Mouse (Mus musculus) MEL (cell line): ENCODE data around the gene Rassf6. TPM values are rescaled to one million over a fixed set of nuclear protein-coding genes. Genes with fewer than 3 reads are reported as not detected.

Source experiments
- DNase-seq: peaks from one replicate; pipeline ENCODE4 v3.0.0; 2011; ENCODE audit warnings: low read depth, low spot score
- H3K27ac ChIP-seq: 2 replicates; pipeline ENCODE4 v1.5.1; 2012; ENCODE audit warnings: low read depth, mild to moderate bottlenecking, control low read depth, low read length, moderate library complexity; ENCODE audit not compliant: control insufficient read depth
- H3K27me3 ChIP-seq, 2 experiments: fragments of 150-350 bp in 1 of 2; sonication (generic) in 1 of 2; 2 replicates each; pipeline ENCODE4 v1.6.1; 2012; ENCODE audit warnings: low read length in 2 of 2, mild to moderate bottlenecking in 2 of 2, improper control_type of control experiment in 1 of 2, moderate library complexity in 1 of 2; ENCODE audit not compliant: insufficient read depth in 2 of 2, control insufficient read depth in 1 of 2
- H3K36me3 ChIP-seq, 2 experiments: 2 replicates each; pipeline ENCODE4 v1.6.1; 2012 to 2014; ENCODE audit warnings: low read length in 2 of 2, improper control_type of control experiment in 1 of 2, inconsistent platforms in 1 of 2, mild to moderate bottlenecking in 1 of 2; ENCODE audit not compliant: insufficient read depth in 2 of 2, control insufficient read depth in 1 of 2
- H3K4me1 ChIP-seq, 2 experiments: fragments of 150-350 bp in 1 of 2; sonication (generic) in 1 of 2; 2 replicates each; pipeline ENCODE4 v1.6.1; 2012; ENCODE audit warnings: low read length in 2 of 2, improper control_type of control experiment in 1 of 2, mild to moderate bottlenecking in 1 of 2; ENCODE audit not compliant: insufficient read depth in 2 of 2, control insufficient read depth in 1 of 2
- H3K4me3 ChIP-seq, 2 experiments: fragments of 150-350 bp in 1 of 2; sonication (generic) in 1 of 2; 2 replicates each; pipeline ENCODE4 v1.5.1; 2012; ENCODE audit warnings: low read depth in 2 of 2, low read length in 2 of 2, mild to moderate bottlenecking in 2 of 2, moderate library complexity in 2 of 2, control low read depth in 1 of 2, improper control_type of control experiment in 1 of 2; ENCODE audit not compliant: control insufficient read depth in 1 of 2, insufficient read depth in 1 of 2
- H3K79me2 ChIP-seq: 2 replicates; pipeline ENCODE4 v1.6.1; 2012; ENCODE audit warnings: mild to moderate bottlenecking, low read length, moderate library complexity; ENCODE audit not compliant: control insufficient read depth, poor library complexity, insufficient read depth
- H3K9ac ChIP-seq: 2 replicates; pipeline ENCODE4 v1.6.1; 2012; ENCODE audit warnings: low read depth, mild to moderate bottlenecking, control low read depth, low read length, moderate library complexity; ENCODE audit not compliant: control insufficient read depth, poor library complexity, severe bottlenecking
- H3K9me3 ChIP-seq: fragments of 150-350 bp; sonication (generic); replicated peaks from 2 replicates; pipeline ENCODE4 v1.6.1; 2012; ENCODE audit warnings: mild to moderate bottlenecking, low read length, improper control_type of control experiment, moderate library complexity; ENCODE audit not compliant: insufficient read depth
- CHD2 ChIP-seq: IDR thresholded peaks from 2 replicates; pipeline ENCODE4 v1.6.1; 2011; ENCODE audit warnings: low read length, improper control_type of control experiment
- CTCF ChIP-seq, 3 experiments: IDR thresholded peaks in 2 of 3; conservative IDR thresholded peaks in 1 of 3; 2 replicates each; pipeline ENCODE4 v1.5.1; 2011 to 2012; ENCODE audit warnings: low read length in 3 of 3, low read depth in 2 of 3, mild to moderate bottlenecking in 2 of 3, improper control_type of control experiment in 1 of 3, inconsistent platforms in 1 of 3, mixed read lengths in 1 of 3, moderate library complexity in 1 of 3; ENCODE audit not compliant: control insufficient read depth in 1 of 3, insufficient read depth in 1 of 3, poor library complexity in 1 of 3, severe bottlenecking in 1 of 3
- ELF1 ChIP-seq: IDR thresholded peaks from 2 replicates; pipeline ENCODE4 v1.6.1; 2014; ENCODE audit warnings: low read depth, mild to moderate bottlenecking, inconsistent platforms, low read length, improper control_type of control experiment, moderate library complexity
- EP300 ChIP-seq, 2 experiments: IDR thresholded peaks; 2 replicates each; pipeline ENCODE4 v1.6.1; 2011; ENCODE audit warnings: improper control_type of control experiment in 2 of 2, low read length in 2 of 2, low read depth in 1 of 2, mild to moderate bottlenecking in 1 of 2
- MAFK ChIP-seq: IDR thresholded peaks from 2 replicates; pipeline ENCODE4 v1.6.1; 2011; ENCODE audit warnings: low read depth, mild to moderate bottlenecking, low read length, improper control_type of control experiment, borderline replicate concordance
- MYC ChIP-seq: IDR thresholded peaks from 2 replicates; pipeline ENCODE4 v1.6.1; 2011; ENCODE audit warnings: low read depth, mild to moderate bottlenecking, low read length, improper control_type of control experiment, moderate library complexity
- POLR2A ChIP-seq, 2 experiments: IDR thresholded peaks; 2 replicates each; pipeline ENCODE4 v1.6.1; 2011 to 2012; ENCODE audit warnings: low read length in 2 of 2, mild to moderate bottlenecking in 2 of 2, control low read depth in 1 of 2, improper control_type of control experiment in 1 of 2, low read depth in 1 of 2, moderate library complexity in 1 of 2; ENCODE audit not compliant: control insufficient read depth in 1 of 2, insufficient read depth in 1 of 2, poor library complexity in 1 of 2
- POLR2AphosphoS2 ChIP-seq: IDR thresholded peaks from 2 replicates; pipeline ENCODE4 v1.6.1; 2011; ENCODE audit warnings: low read length, improper control_type of control experiment
- RAD21 ChIP-seq: IDR thresholded peaks from 2 replicates; pipeline ENCODE4 v1.6.1; 2011; ENCODE audit warnings: mild to moderate bottlenecking, low read depth, low read length, improper control_type of control experiment
- SMC3 ChIP-seq: IDR thresholded peaks from 2 replicates; pipeline ENCODE4 v1.6.1; 2011; ENCODE audit warnings: low read depth, low read length, improper control_type of control experiment
- TAL1 ChIP-seq: IDR thresholded peaks from 2 replicates; pipeline ENCODE4 v1.6.1; 2012; ENCODE audit warnings: mild to moderate bottlenecking, inconsistent platforms, low read length, moderate library complexity, mixed read lengths
- TBP ChIP-seq: IDR thresholded peaks from 2 replicates; pipeline ENCODE4 v1.8.0; 2011; ENCODE audit warnings: low read depth, low read length, improper control_type of control experiment
- UBTF ChIP-seq: IDR thresholded peaks from 2 replicates; pipeline ENCODE4 v1.6.1; 2012; ENCODE audit warnings: low read depth, mild to moderate bottlenecking, inconsistent platforms, low read length, improper control_type of control experiment, moderate library complexity, borderline replicate concordance; ENCODE audit not compliant: insufficient read depth
- USF1 ChIP-seq: IDR thresholded peaks from 2 replicates; pipeline ENCODE4 v1.6.1; 2014; ENCODE audit warnings: low read depth, mild to moderate bottlenecking, inconsistent platforms, low read length, improper control_type of control experiment, moderate library complexity
- ZC3H11A ChIP-seq: IDR thresholded peaks from 2 replicates; pipeline ENCODE4 v1.6.1; 2012; ENCODE audit warnings: low read depth, mild to moderate bottlenecking, inconsistent platforms, low read length, improper control_type of control experiment
- ZKSCAN1 ChIP-seq: IDR thresholded peaks from 2 replicates; pipeline ENCODE4 v1.6.1; 2012; ENCODE audit warnings: low read depth, mild to moderate bottlenecking, inconsistent platforms, low read length, improper control_type of control experiment, moderate library complexity
- ZMIZ1 ChIP-seq: IDR thresholded peaks from 2 replicates; pipeline ENCODE4 v1.6.1; 2012; ENCODE audit warnings: low read depth, mild to moderate bottlenecking, inconsistent platforms, low read length, improper control_type of control experiment, moderate library complexity
- ZNF384 ChIP-seq: IDR thresholded peaks from 2 replicates; pipeline ENCODE4 v1.6.1; 2012; ENCODE audit warnings: low read depth, mild to moderate bottlenecking, inconsistent platforms, low read length, improper control_type of control experiment
- polyA plus RNA-seq, 2 experiments: library from polyadenylated mRNA; stranded (reverse) in 1 of 2; unstranded in 1 of 2; fragments of >175 nt in 1 of 2; fragments of >200 nt in 1 of 2; gene quantifications; 2 replicates each; pipeline versions ENCODE4 v1.2.1 to v1.2.4; 2012; ENCODE audit warnings: low replicate concordance in 2 of 2, low read depth in 1 of 2; ENCODE audit not compliant: insufficient read length in 2 of 2, insufficient read depth in 1 of 2, missing spikeins in 1 of 2
- total RNA-seq: library from RNA; depleted of rRNA; stranded (reverse); fragments of 300-350 nt; gene quantifications from 2 replicates; pipeline ENCODE4 v1.2.3, GENCODE M21; 2012

The Rassf6 gene
- total and polyA plus RNA-seq, 3 experiments: 0.39 TPM; not detected in 2

DNA sequence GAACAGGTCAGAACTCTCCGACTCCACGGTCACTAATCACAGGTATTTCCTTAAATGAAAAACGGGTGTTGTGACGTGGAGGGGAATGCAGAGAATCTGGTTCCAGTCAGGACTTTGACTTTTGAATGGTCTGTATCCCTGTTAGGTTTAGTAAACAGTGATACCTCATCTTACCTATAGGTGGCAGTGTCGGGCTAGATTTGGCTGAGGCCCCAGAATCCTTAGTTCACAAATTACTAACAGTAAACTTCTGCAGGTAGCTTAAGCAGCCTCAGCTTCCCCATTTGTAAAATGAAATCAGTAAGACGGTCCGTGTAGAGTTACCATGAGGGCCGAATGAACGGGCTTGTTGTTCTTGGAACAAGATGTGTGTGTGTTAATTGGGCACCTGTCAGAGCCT, 21.0 kb upstream of the Rassf6 start:
- H3K27ac ChIP-seq: no peak overlapping the region
- H3K9me3 ChIP-seq: no peaks in the 10 kb centered on the region
- peak; percentile 76 for DNase-seq
- TF ChIP-seq ZNF384 (no peak), CTCF (IDR thresholded peaks at IDR 0.05 in 2 of 3, conservative IDR thresholded peaks at IDR 0.05 in 1 of 3; ENCODE audit: control insufficient read depth in 1 of 3, insufficient read depth in 1 of 3, low read depth in 2 of 3, low read length in 3 of 3, poor library complexity in 1 of 3, severe bottlenecking in 1 of 3) (peak; percentile 54 to 98 (median 72)), RAD21 (peak; percentile 98), SMC3 (peak; percentile 99), ZC3H11A (peak; percentile 99)
- no peaks in the 10 kb centered on the region for H3K4me1 ChIP-seq
- H3K27me3 ChIP-seq: no peaks in the 10 kb centered on the region; a peak in 1 of 4 replicates
- no peaks in the 10 kb centered on the region for H3K36me3 ChIP-seq
- no peaks in the 10 kb centered on the region for H3K79me2 ChIP-seq
- H3K4me3 ChIP-seq: no peak overlapping the region
- no peak overlapping the region for H3K9ac ChIP-seq

DNA sequence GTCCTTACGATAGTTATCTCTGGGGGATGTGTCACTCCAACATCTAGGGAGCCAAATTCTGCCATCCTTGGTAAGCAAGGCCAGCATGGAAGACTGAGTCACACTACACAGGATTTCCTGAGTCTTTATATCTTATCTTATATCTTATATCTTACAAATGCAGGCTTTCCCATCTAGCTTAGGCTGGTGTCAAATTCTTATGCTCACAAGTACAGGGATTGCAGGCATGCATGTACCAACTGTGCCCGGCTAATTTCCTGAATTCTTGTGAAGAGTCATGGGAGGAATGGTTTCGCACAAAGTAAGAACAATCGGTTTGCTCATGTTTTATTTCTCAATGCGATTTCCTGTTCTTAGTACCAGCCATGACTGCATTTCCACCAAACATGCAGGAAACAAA, 20.0 kb upstream of the Rassf6 start:
- H3K27ac ChIP-seq: no peak overlapping the region
- no peak for TF ChIP-seq POLR2A (IDR thresholded peaks at IDR 0.05; ENCODE audit: control insufficient read depth in 1 of 2, insufficient read depth in 1 of 2, low read depth in 1 of 2, low read length in 2 of 2, poor library complexity in 1 of 2)
- TF ChIP-seq MAFK: no peak
- no peak for TF ChIP-seq USF1
- H3K36me3 ChIP-seq: no peaks in the 10 kb centered on the region
- H3K4me3 ChIP-seq: no peak overlapping the region
- H3K9ac ChIP-seq: no peak overlapping the region
- H3K9me3 ChIP-seq: no peaks in the 10 kb centered on the region
- no peaks in the 10 kb centered on the region for H3K79me2 ChIP-seq
- H3K4me1 ChIP-seq: no peaks in the 10 kb centered on the region
- no peak for DNase-seq
- no peaks in the 10 kb centered on the region; a peak in 1 of 4 replicates for H3K27me3 ChIP-seq

DNA sequence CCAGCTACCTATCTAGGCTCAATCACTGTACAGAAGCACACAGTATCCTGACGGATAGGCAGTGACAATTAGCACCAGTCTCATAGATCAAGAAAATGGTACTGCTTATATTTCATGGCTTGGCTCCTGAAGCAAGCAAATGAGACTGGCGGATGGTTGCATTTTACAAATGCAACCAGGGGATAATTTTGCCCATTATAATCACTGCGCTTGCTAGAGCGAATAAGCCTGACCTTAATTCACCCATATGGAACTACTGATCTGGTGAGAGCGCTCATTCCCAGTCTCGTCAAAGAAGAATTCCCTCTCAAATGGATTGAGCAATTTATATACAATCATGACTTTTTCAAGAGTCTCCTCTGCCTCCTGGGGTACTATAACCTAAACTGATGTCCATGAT, 16.2 kb upstream of the Rassf6 start:
- Histone ChIP-seq H3K36me3 (no peaks in the 10 kb centered on the region), H3K9ac (no peak overlapping the region), H3K27ac (no peak overlapping the region), H3K27me3 (no peaks in the 10 kb centered on the region), H3K4me3 (no peak overlapping the region), H3K79me2 (no peaks in the 10 kb centered on the region), H3K9me3 (no peaks in the 10 kb centered on the region), H3K4me1 (peaks cover 0 to 4% of the 10 kb centered on the region in 2 experiments; a peak in 1 of 4 replicates)
- TF ChIP-seq TBP (no peak), UBTF (no peak), ELF1 (no peak), ZMIZ1 (no peak), POLR2AphosphoS2 (no peak), ZNF384 (no peak), TAL1 (no peak), CHD2 (no peak), MYC (no peak), ZKSCAN1 (no peak), ZC3H11A (no peak), EP300 (IDR thresholded peaks at IDR 0.05; ENCODE audit: low read depth in 1 of 2, low read length in 2 of 2) (no peak)
- DNase-seq: no peak
